Mouse (Mus musculus): Measurements from ENCODE around the gene 5430402E10Rik.
"Not testable (repeated sequence)": the region's sequence is repeated elsewhere in the genome, so short reads cannot be mapped to it uniquely, and the experiment has no call there.

Gene 5430402E10Rik

DNA sequence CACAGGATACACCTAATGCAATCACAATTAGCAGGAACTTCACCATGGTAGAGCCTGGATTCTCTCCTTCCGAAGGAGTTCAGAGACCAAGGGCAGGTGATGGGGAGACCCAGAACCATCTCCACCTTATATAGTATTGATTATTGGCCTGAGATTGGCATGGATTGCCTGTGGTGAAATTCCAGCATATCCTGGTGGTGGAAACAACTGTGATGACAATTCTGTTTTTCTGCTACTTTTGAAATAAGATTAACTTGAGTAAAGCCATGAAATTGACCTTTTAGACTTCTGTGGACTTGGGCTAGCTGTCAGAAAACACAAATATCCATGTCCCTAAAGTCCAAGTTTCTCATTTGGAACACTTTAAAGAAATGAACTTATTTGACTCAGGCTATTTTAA lies at the start of gene 5430402E10Rik:
Gene 5430402E10Rik, minus strand, starts transcription at position 101 of the 400 bp plus-strand sequence.
- not testable (repeated sequence) for DNase-seq (ENCODE audit: low spot score)

DNA sequence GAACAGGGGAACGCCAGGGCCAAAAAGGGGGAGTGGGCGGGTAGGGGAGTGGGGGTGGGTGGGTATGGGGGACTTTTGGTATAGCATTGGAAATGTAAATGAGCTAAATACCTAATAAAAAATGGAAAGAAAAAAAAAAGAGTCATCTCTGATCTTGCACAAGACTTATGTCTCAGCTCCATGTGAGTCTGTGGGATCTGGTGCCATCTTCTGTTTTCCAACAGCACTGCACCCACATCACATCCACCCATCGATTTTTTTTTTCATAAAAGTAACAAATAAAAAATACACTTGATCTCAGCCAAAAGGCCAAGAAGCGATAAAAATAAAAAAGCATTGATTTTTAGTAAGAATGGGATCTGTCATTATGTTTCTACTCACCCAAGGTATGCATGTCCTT lies 44.8 kb downstream of the 5430402E10Rik start:
- DNase-seq (ENCODE audit: low spot score): not testable (repeated sequence)
